Mouse (Mus musculus) T-helper 17 cell (primary cell): Measurements from ENCODE around the gene Fem1b.

Experiments used
- in situ Hi-C, 2 experiments: fragments of 300-600 bp; cut with MboI, MseI; formaldehyde crosslinking; loops; 1 replicate in 1 of 2; 2 replicates in 1 of 2; pipeline ENCODE4 v1.15.1; 2025; ENCODE audit warnings: high pct_unique_total_duplicates in 2 of 2

The Fem1b gene

GRCm38 (mm10) chr9:62782976-62783781 is 28.6 kb downstream of the Fem1b start:
- in situ Hi-C loops = loop anchor here in 1 of 2 experiments (25.0 kb wide), 1 partner anchor 496 kb away; the partner anchor contains the start of gene Spesp1

DNA sequence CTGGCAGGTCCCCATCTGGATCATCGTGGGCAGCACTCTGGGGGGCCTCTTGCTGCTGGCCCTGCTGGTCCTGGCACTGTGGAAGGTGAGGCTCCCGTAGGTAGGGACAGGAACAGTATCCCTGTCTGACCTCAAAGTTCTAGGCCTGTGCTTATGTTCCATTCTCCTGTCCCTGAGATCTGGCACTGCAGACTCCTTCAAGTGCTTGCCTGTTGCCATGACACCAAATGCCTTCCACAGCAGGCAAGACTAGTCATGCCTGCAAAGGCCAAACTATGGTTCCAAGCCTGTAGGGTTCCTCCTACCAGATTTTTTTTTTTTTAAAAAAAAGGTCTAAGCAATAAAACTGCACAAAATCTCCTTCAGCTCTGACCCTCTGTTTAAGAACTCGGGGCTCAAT is 29.8 kb downstream of the Fem1b start:
- in situ Hi-C loops = loop anchor here in 1 of 2 experiments (25.0 kb wide), 1 partner anchor 495 kb away; the partner anchor contains the start of gene Spesp1

DNA sequence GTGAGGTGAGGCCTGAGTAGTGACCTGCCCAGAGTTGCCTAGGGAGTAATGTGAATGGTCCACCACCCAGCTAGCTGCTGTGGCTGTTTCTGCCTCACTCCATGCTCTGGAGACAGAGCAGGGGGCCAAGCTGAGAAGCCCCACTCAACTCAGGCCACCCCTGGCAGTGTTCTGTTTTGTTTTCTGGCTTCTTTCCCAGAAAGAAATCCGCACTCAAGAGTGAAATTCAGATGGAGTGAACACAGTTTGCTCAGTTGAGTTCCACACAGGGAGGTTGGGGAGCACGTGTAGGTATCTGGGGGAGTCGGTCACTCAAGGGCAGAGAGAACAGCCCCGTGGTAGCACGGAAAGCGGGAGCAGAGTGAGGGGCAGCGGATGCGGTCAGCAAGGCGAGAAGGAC is 33.0 kb downstream of the Fem1b start:
- in situ Hi-C loops = loop anchor here in 1 of 2 experiments (25.0 kb wide), 1 partner anchor 491 kb away; the partner anchor contains the start of gene Spesp1

DNA sequence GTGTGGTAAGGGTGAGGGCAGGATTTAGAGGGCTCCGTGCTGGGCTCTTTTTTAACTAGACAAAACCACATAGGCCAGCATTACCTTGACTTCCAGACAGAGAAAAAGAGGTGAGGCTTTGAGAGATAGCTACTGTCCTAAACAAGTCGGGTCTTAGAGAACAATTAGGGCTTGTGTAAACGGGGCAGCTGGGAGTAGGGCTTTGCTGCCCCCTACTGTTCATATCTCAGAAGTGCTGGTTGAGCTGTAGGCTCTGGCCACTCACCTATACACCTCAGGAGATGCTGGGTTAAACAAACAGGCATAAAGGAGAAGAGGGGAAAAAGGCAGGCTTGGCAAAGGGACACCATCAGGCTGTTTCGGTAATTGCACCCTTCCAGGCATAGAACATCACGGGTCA is 34.3 kb downstream of the Fem1b start:
- in situ Hi-C loops = loop anchor here in 1 of 2 experiments (25.0 kb wide), 1 partner anchor 490 kb away; the partner anchor contains the start of gene Spesp1

GRCm38 (mm10) chr9:62775464-62775863 is 36.3 kb downstream of the Fem1b start:
- in situ Hi-C loops = loop anchor here in 1 of 2 experiments (25.0 kb wide), 1 partner anchor 488 kb away; the partner anchor contains the start of gene Spesp1

DNA sequence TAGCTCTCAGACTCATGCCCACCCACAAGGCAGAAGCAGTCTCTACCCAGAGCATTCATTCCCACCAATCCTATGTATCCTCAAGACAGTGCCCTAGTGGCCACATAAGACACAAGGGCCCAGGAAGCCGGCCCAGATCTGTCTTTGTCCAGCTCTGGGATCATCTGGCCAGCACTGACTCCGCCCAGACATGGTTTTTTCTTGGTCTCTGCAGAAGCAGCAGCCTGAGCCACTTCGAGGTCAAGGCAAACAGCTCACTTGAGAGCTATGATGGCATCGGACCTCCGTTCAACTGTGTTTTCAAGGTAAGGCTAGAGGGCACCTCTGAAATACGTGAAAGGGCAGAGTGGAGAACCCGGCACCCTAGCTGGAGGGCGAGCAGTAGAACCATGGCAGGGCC is 39.0 kb downstream of the Fem1b start:
- in situ Hi-C loops = no loop called here

DNA sequence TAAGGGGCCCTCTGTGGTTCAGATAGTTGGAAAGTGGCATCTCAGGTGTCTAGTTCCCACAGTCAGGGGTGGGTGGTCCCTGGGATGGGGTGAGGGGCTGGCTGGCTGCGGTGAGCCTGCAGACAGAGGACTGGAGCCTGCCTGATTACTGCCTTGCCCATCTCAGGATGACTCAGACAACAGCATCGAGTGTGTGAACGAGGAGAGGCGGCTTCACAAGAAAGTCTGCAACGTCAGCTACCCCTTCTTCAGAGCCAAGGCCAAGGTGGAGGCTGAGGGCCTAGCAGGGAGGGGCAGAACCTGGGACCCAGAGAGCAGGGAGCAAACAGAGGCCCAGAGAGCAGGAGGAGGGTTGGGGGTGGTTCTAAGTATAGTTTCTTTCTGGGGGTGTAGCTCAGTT is 43.4 kb downstream of the Fem1b start:
- in situ Hi-C loops = no loop called here

DNA sequence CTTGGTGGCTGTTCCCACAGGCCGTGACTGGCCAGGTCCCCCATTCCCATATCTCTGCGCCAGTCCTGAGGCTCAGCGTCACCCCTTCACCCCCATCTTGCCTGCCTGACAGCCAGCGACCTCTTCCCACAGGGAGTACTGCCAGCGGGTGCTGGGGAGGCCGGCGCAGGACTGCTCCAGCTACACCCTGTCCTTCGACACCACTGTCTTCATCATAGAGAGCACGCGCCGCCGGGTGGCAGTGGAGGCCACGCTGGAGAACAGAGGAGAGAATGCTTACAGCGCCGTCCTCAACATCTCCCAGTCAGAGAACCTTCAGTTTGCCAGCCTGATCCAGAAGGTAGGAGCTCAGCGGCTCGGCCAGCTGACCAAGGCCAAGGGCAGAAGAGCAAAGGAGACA is 44.3 kb downstream of the Fem1b start:
- in situ Hi-C loops = no loop called here

DNA sequence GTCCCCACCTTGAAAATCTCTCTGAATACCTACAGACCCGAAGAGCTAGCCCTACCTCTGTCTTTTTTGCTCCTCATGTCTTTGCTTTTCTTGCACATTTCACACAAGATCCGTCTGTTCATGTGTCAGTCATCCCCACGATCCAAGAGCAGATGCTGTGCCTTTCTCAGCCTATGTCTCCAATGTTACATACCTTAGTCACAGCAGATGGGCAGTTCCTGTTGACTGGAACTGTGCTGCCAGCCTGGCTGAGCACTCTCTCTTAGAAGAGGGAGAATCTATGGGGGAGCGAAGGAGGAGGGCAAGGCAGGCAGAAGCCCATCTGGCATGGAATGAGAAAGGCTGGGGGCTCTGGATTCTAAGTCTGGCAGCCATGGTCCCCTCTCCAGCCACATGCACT is 46.4 kb downstream of the Fem1b start:
- in situ Hi-C loops = no loop called here

DNA sequence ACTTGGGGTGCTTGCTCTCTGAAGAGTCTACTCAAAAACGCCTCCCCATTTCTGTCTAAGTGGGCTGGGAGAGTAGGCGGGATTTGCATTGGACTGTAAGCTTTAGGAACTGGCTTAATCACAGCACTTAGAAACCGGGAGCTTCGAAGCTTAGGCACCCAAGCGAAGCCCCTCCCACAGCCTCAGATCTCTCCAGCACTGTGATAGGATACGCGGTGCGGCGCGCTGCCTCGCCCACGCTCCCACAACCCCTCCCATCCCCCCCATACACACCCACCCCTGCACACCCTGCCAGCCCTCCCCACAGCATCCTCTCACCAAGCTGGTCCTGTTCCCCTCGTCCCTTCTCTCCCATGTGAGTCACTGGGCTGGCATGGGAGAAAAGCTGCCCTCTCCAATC is 48.3 kb downstream of the Fem1b start:
- in situ Hi-C loops = no loop called here

DNA sequence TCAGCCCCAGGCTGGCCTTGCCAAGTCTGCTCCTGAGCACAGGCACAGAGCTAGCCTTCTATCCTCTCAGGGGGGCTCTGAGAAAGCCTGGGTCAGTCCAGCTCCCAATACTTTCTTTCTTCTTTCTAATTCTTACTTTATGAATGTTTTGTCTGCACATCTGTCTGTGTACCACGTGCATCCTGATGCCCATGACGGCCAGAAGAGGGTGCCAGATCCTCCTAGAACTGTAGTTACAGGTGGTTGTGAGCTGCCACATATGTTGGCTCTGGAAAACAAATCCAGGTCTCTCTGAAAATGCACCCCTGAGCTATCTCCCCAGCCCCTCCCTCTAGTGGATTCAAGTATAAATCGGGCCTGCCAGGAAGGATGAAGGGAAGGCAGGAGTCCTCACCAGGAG is 52.1 kb downstream of the Fem1b start:
- in situ Hi-C loops = no loop called here

DNA sequence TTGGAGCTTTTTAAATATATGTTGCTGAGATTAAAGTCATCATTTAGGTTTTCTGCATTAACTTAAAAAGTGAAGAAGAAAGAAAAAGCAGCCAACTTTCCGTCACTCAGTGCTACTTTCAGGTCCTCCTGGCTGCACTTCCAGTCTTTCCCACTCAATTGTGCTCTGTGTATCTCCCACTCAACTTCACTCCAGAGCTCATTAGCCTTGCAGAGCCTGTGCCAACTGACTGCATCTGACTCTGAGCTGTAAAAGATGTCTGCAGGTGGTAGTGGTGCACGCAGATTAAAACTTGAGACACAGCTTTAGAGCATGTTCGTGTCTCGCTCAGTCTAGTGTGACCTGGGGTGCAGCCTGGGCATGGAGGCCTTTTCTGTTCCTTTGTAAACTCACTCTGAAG is 53.4 kb downstream of the Fem1b start:
- in situ Hi-C loops = no loop called here

- in situ Hi-C loops = loop anchor here in 1 of 2 experiments (5.0 kb wide), 1 partner anchor 1093 kb away; no protein-coding TSS in a partner anchor
Measured at GRCm38 (mm10) chr9:62750381-62750780, 61.4 kb downstream of the Fem1b start.

GRCm38 (mm10) chr9:62749666-62750065 is 62.1 kb downstream of the Fem1b start:
- in situ Hi-C loops = loop anchor here in 1 of 2 experiments (5.0 kb wide), 1 partner anchor 1092 kb away; no protein-coding TSS in a partner anchor

DNA sequence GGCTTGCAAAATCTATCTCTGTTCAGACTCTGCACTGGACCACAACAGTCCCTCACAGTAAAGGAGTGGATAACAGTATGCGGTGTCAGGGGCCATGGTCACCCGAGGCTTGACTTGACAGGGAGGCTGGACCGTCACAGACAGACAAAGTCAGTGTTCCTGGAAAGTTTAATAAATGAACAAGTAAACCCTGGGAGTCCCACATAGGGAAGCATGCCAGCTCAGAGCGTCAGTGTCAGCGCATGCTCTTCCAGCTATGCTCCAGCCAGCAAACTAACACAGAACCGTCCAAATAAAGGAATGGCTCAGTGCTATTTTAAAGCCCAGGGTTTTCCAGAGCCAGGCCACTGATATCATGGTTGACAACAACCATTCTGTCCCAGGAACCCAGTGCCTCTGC is 65.1 kb downstream of the Fem1b start:
- in situ Hi-C loops = no loop called here

- in situ Hi-C loops = no loop called here
Measured at GRCm38 (mm10) chr9:62744558-62745275, 67.0 kb downstream of the Fem1b start.
